Mouse (Mus musculus): ENCODE measurements around the gene Lmcd1. TPM values are rescaled to one million over a fixed set of nuclear protein-coding genes. Genes with fewer than 3 reads are reported as not detected.

The Lmcd1 gene
- polyA plus RNA-seq, 2 experiments from 2014 or later: not detected

DNA sequence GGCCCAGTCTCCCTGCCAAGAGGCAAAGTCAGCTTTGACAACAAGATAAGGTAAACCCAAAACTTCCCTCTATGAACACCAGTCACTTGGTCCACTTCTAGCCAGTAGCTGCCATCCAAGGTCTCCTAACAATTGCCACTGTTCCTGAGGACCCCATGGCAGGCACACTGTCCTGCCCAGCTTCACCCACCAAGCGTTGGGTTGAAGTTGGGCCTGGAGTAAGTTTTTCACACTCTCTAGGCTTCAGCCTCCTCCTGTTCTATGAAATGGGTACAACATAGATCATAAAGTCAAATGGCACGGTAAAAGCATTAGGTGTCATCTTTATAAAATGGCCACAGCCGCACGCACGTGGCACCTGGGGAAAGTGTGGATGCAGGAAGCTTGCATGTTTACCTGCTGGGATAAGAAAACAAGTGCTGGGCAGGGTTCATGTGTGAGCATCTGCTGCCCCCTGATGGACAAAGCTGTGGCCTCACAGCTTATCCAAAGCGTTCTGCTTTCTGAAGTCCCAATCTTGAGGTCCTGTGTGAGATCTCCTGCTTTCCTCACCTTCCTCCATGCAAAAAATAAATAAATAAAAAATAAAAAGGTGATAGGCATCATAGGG is 88.9 kb downstream of the Lmcd1 start:
- ATAC-seq: no peak

DNA sequence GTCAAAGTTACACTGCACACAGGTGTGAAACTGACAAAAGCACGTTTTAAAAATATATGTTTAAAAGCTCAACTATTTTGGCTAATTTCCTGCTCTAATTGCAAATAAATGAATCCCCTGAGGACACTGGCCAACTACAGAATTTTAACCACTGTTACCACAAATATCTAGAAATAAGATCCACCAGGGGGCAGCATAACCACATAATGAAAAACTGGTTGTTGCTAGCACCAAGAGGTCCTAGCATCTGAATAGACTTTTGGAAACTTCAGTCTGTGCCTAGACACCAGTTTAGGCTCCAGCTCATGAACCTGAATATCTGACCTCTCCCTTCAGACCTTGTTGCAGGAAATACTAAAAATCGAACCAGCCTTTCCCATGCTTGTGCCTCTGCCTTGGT is 91.0 kb downstream of the Lmcd1 start:
- no peak for ATAC-seq

DNA sequence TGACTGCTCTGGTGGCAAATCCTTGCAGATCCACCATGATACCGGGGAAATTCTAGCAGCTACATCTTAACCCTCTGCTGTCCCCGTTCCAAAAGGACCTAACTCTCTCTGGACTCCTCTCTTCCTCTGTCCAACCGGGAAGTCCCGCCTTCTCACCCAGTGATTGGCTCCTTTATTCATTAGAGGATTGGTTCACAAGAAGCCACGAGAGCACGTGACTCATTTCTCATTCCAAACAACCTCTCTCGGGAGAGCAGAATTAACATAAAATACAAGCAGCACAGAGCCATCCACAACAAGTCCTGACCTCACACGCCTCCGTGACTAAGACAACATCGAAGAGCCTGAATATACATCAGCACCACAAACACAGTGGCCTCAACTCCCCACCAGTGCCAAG is 91.7 kb downstream of the Lmcd1 start:
- ATAC-seq: no peak

DNA sequence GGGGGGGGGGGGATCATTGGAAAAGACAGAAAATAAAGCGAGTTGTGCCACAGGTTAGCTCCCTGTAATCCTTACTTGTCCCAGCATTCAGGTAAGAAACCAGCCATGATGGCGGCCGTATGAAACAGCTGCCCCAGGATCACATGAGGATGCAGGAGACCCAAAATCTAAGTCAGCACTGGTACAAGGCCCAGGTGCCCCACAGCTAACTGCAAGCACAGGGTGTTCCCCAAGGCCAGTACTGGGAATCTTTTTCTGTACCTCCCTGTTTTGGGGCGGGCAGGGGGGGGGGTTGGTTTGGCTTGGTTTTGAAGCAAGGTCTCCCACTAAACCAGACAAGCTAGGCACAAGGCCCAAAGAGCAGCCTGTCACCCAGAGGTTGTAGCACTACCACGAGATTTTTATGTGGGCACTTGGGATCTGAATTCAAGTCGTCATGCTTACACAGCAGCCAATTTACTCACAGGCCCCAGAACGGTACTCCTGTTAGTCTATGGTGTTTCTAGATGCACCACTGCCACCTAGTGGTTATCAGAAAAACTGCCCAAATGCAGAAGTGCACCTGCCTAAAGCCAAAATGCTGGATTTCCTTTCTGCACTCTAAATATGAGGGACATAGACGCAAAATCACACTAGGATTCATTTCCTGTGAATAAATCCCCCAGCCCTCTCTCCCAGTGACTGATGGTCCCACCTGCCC is 100.5 kb downstream of the Lmcd1 start:
- no peak for ATAC-seq

DNA sequence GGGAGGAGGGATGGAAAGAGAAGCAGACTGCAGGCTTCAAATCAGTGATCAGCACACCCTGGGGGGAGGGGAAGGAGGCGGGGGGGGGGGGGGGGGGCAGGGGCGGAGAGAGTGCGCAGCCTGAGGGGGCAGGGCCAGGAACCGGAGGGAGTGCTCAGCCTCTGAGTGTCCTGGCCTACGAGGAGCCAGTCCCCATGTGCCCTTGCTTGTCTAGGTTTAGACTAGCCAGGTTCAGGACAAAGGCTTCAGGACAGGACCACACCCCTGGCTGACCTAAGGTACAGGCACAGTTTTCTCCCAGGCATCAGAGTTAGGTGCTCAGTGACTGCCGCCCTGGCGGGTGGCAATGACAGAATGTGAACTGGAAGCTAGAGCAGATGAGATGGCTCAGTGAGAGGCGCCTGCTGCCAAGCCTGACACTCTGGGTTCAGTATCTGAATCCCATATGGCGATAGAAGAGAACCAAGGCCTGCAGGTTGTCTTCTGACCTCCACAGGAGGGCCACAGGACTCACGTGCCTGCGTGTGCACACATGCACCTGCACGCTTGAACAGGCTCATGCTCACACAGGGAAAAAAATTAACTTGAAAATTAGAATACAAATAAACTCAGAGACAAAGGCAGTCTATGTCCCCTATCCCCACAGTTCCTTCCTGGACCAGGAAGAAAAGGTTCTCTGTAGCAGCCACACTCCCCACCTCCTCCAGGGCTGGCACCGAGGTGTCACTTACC is 102.3 kb downstream of the Lmcd1 start:
- ATAC-seq: no peak

DNA sequence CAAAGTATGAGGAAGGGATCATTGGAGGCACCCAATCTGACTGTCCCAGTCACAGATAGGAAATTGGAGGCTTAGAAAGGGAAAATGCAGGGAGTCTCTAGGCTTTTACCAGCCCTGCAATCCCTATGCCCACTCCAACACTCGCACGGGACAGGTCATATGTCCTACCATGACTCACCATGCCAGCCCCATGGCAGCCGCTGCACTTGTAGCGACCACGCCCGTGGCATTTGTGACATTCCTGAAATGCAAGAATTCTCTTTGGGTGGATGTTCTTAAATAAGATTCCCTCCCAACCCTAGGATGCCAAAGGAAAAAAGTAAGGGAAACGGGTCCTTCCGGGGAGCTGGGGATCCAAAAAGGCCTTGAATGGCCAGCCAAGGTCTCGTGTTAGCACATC is 105.5 kb downstream of the Lmcd1 start:
- no peak for ATAC-seq

Other genes with a start within 250 kb of the Lmcd1 start
- not detected for gene Ssu2, start 114.3 kb downstream of the Lmcd1 start, polyA plus RNA-seq (2017; shearing (Covaris generic))
- not detected for gene Cav3, start 185.7 kb downstream of the Lmcd1 start, polyA plus RNA-seq (2017; shearing (Covaris generic))
- not detected for gene Oxtr, start 216.2 kb downstream of the Lmcd1 start, polyA plus RNA-seq (2017; shearing (Covaris generic))

Measured in CD4-positive, CD25-positive, alpha-beta regulatory T cell, adult 4 months (primary cell).